10 mouse cellular contexts compared by ENCODE assay signal in the genomic region with DNA sequence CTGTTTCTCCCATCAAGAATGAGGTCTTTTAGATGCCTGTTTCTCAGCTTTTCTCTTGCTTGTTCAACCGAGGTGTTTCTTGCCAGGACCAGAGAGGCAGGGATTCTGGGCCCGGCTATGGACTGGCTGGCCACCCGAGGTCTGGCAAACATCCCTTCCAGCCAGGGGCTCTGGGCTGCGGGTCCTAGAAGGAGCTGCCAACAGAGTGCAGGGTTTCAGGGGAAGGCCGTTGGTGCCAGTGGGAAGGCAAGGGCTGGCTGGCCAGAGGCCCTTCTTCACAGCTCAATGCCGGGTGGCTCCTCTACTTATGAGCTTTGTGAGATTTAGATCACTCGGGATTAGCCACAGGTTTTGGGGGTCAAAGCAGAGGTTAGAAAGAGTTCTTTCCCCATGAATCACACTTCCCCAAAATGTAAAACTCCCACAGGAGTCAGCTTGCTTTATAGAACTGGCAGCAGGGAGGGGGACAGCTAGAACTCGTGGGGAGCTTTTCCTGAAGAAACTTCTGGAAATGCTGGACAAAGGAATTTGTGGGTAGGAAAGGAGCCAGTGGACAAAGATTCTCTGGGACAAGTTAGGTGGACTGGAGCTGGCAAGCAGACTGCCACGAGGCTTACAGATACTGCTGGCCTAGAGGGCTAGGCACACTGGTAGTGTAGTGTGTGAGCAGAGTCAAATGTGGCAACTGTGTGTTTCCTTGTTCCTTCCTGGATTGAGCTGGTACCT.
A peak's percentile ranks its signal among the peaks of the same experiment; 100 is the strongest.
DNase-seq lines count a peak whose midpoint lies in the region; ATAC-seq and TF ChIP-seq lines count a peak whose summit lies in the region.
"Had no signal": no experiment of that assay in that cellular context is flagged by ENCODE, and none has a peak within 500 bp of the region (broad histone marks: within the 10 kb centered on the region; RNA-seq: fewer than 3 reads in every experiment).

No protein-coding gene starts in this region.

- H3K9me3 ChIP-seq in embryonic facial prominence, embryonic 11.5 days (replicated peaks; ENCODE audit: control insufficient read depth, low read length) = no peaks in the 10 kb centered on the region
- no peaks in the 10 kb centered on the region for H3K9me3 ChIP-seq in heart, embryonic 14.5 days (ENCODE audit: control insufficient read depth, low read length)
- no peaks in the 10 kb centered on the region for H3K9me3 ChIP-seq in intestine, postnatal 0 days (ENCODE audit: control insufficient read depth)
- H3K9me3 ChIP-seq: forebrain, embryonic 15.5 days had no signal

- H3K27ac ChIP-seq in embryonic facial prominence, embryonic 11.5 days (replicated peaks; ENCODE audit: low read depth, low read length) = no peak overlapping the region
- H3K27ac ChIP-seq in heart, embryonic 14.5 days (replicated peaks in 1 of 2; ENCODE audit: control insufficient read depth in 1 of 2, insufficient read depth in 1 of 2, low read depth in 2 of 2, low read length in 2 of 2) = peak overlapping the region; percentile 49 to 62
- no peak overlapping the region for H3K27ac ChIP-seq in intestine, postnatal 0 days (ENCODE audit: low read depth, low read length)
- H3K27ac ChIP-seq: forebrain, embryonic 15.5 days had no signal

- DNase-seq in left cerebral cortex, postnatal 10 days (ENCODE audit: extremely low spot score in 1 of 2, low spot score in 2 of 2) = peak; percentile 51 to 59
- no peak for DNase-seq in left cerebral cortex, adult 18-20 months (ENCODE audit: low spot score in 2 of 2)
- no peak for DNase-seq in embryonic facial prominence, embryonic 11.5 days (ENCODE audit: low spot score)
- peak; percentile 24 for DNase-seq in right cerebral cortex, postnatal 25 days
- DNase-seq: liver had no signal

- whole genome bisulfite sequencing in embryonic facial prominence, embryonic 11.5 days = 65% methylated on average over 9 of the region's 9 CpGs
- 43% methylated on average over 9 of the region's 9 CpGs for WGBS in heart, embryonic 14.5 days
- 71% methylated on average over 9 of the region's 9 CpGs for WGBS in intestine, postnatal 0 days

- H3K9ac ChIP-seq in embryonic facial prominence, embryonic 11.5 days (replicated peaks; ENCODE audit: low read length) = peak overlapping the region; percentile 14; the same call in 1 of the 2 replicates
- H3K9ac ChIP-seq in heart, embryonic 14.5 days (ENCODE audit: low read length) = peak overlapping the region; percentile 13; the same call in 1 of the 2 replicates
- H3K9ac ChIP-seq in intestine, postnatal 0 days (ENCODE audit: low read depth, low read length) = no peak overlapping the region
- H3K9ac ChIP-seq: forebrain, embryonic 15.5 days had no signal

- no peak overlapping the region for H3K4me2 ChIP-seq in embryonic facial prominence, embryonic 11.5 days (ENCODE audit: low read depth, low read length)
- no peak overlapping the region for H3K4me2 ChIP-seq in heart, embryonic 14.5 days (ENCODE audit: low read length)
- H3K4me2 ChIP-seq in intestine, postnatal 0 days (replicated peaks; ENCODE audit: low read depth) = no peak overlapping the region
- H3K4me2 ChIP-seq: forebrain, embryonic 15.5 days had no signal

- peaks cover 5% of the 10 kb centered on the region; the same call in 1 of the 2 replicates for H3K4me1 ChIP-seq in embryonic facial prominence, embryonic 11.5 days (ENCODE audit: control insufficient read depth, insufficient read depth, low read length)
- peaks cover 42 to 59% of the 10 kb centered on the region in 2 experiments for H3K4me1 ChIP-seq in heart, embryonic 14.5 days (ENCODE audit: control insufficient read depth in 2 of 2, insufficient read depth in 2 of 2, low read length in 2 of 2)
- H3K4me1 ChIP-seq in intestine, postnatal 0 days (replicated peaks; ENCODE audit: control insufficient read depth, insufficient read depth, low read length) = no peaks in the 10 kb centered on the region

- intact Hi-C loops in left cerebral cortex, postnatal 10 days (cut with DNase I) = loop anchor here (10.0 kb wide), 1 partner anchor 74 kb away; no protein-coding TSS in a partner anchor

- no peaks in the 10 kb centered on the region for H3K36me3 ChIP-seq in embryonic facial prominence, embryonic 11.5 days (replicated peaks; ENCODE audit: control insufficient read depth, insufficient read depth, low read depth, low read length)
- no peaks in the 10 kb centered on the region for H3K36me3 ChIP-seq in heart, embryonic 14.5 days (ENCODE audit: control insufficient read depth, insufficient read depth, low read length)
- no peaks in the 10 kb centered on the region for H3K36me3 ChIP-seq in intestine, postnatal 0 days (ENCODE audit: control insufficient read depth, insufficient read depth)
- H3K36me3 ChIP-seq: forebrain, embryonic 15.5 days had no signal

- no peak for ATAC-seq in embryonic facial prominence, embryonic 11.5 days (replicated peaks; ENCODE audit: insufficient number of reproducible peaks, low FRiP score, low TSS enrichment, low read depth)
- no peak for ATAC-seq in heart, embryonic 14.5 days (ENCODE audit: insufficient number of reproducible peaks, insufficient read depth, low FRiP score, low read depth)
- ATAC-seq in frontal cortex, adult (ENCODE audit: low TSS enrichment) = no peak
- no peak for ATAC-seq in intestine, postnatal 0 days
- ATAC-seq: forebrain, embryonic 15.5 days; intestine, embryonic 16.5 days had no signal

- no peak overlapping the region for H3K4me3 ChIP-seq in embryonic facial prominence, embryonic 11.5 days (ENCODE audit: low read depth, low read length)
- no peak overlapping the region for H3K4me3 ChIP-seq in heart, embryonic 14.5 days (ENCODE audit: control insufficient read depth in 1 of 2, insufficient read depth in 1 of 2, low read depth in 1 of 2, low read length in 2 of 2)
- H3K4me3 ChIP-seq in intestine, postnatal 0 days (ENCODE audit: low read depth, low read length) = no peak overlapping the region
- H3K4me3 ChIP-seq: forebrain, embryonic 15.5 days had no signal

- no peaks in the 10 kb centered on the region for H3K27me3 ChIP-seq in embryonic facial prominence, embryonic 11.5 days (ENCODE audit: control insufficient read depth, insufficient read depth, low read length)
- no peaks in the 10 kb centered on the region for H3K27me3 ChIP-seq in heart, embryonic 14.5 days (ENCODE audit: control insufficient read depth, insufficient read depth, low read length)
- no peaks in the 10 kb centered on the region for H3K27me3 ChIP-seq in intestine, postnatal 0 days (replicated peaks; ENCODE audit: control insufficient read depth, insufficient read depth, low read length)
- H3K27me3 ChIP-seq: forebrain, embryonic 15.5 days had no signal

- TF ChIP-seq CTCF in intestine, postnatal 0 days (IDR thresholded peaks at IDR 0.05; ENCODE audit: low read depth) = no peak

Comparison
In these comparisons a context has a peak if more than half of its experiments do, and no peak if none do; other contexts are left out.
1. DNase-seq: peak in left cerebral cortex, postnatal 10 days (2 of 2) and right cerebral cortex, postnatal 25 days (single experiment); none in left cerebral cortex, adult 18-20 months (0 of 2) and embryonic facial prominence, embryonic 11.5 days (single experiment).
2. H3K27ac ChIP-seq: peak in heart, embryonic 14.5 days (2 of 2); none in embryonic facial prominence, embryonic 11.5 days (single experiment) and intestine, postnatal 0 days (single experiment).